Mouse (Mus musculus) T-cell, adult 66 days (primary cell): ENCODE data around the gene Wipf1. TPM values are rescaled to one million over a fixed set of nuclear protein-coding genes. Genes with fewer than 3 reads are reported as not detected.

Experiments
- total RNA-seq, 2 experiments: library from RNA; stranded (reverse); gene quantifications; 3 replicates in 1 of 2; 4 replicates in 1 of 2; pipeline ENCODE4 v1.2.4; 2023

The Wipf1 gene
- 100 to 1,000 TPM; 203 to 214 TPM for total RNA-seq

GRCm38 (mm10) chr2:73529356-73530330, at the start of gene Wipf1:
Wipf1 (minus strand) TSS chr2:73529734.

GRCm38 (mm10) chr2:73386356-73387046, 143.0 kb downstream of the Wipf1 start, which contains the start of gene Gpr155:
Gpr155 (minus strand) TSS chr2:73386572.

Other genes starting within 250 kb of the Wipf1 start
- 1 to 10 TPM; 4.0 to 5.8 TPM for gene Scrn3, start 217.1 kb downstream of the Wipf1 start, total RNA-seq
- 10 to 100 TPM; 30.2 to 34.3 TPM for gene Cir1, start 217.0 kb downstream of the Wipf1 start, total RNA-seq
- gene Gpr155, start 143.2 kb downstream of the Wipf1 start, total RNA-seq = 10 to 100 TPM; 12.8 to 12.9 TPM
- gene Chrna1, start 50.6 kb upstream of the Wipf1 start, total RNA-seq = under 1 TPM in 1 of 2 experiments, not detected in 1; 0.18 TPM
- under 1 TPM in 1 of 2 experiments, not detected in 1; 0.50 TPM for gene Chn1, start 245.6 kb upstream of the Wipf1 start, total RNA-seq